Mouse (Mus musculus) cerebellum, adult 9-11 months (tissue): Measurements from ENCODE around the gene Zdhhc25.
A peak's percentile ranks its signal among the peaks of the same experiment; 100 is the strongest.

ENCODE experiments used
- DNase-seq: peaks from one replicate; pipeline ENCODE4 v3.0.0; 2022

Zdhhc25 gene

DNA sequence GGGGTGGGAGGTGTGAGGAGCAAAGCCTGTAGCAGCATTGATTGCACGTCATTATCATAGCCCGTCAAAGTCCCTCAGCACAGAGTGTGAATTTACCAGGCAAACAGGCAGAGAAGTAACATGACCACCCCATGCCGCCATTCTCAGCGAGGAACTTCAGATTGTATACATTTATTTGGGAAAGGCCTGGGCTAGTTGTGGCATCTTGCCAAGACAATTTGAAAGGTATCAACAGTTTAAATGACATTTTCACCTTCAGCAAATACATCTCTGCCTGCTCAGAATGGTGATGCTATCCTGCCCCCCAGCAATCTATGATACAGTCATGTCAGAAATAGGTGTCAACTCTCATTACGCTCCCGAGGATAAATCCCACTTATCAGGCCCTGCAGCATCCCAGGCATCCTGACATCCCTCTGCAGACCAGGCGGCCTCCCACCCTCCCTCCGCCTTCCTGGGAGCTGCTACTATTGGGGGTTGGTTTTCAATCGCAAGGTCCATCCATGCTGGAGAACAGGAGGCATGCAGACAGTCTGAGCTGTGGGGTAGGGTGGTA, 28.8 kb downstream of the Zdhhc25 start:
- no peak for DNase-seq

DNA sequence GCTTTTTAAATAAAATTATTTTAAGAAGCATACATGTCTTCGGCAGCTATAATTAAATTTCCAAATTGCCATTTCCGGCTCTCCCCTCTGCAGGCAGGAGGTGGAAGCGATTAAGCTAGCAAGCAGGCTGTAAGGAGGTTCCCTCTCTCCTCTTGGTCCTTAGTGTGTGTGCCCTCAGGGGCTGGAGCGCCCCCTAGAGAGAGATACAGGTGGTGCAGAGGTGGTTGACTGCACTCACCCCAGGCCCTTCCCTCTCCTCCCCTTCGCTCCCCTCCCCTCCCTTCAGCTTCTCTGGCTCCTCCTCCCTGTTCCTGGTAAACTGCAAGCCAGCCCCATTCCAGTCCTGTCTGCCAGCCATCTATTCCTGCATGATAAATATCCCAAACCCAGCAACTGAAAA, 35.1 kb downstream of the Zdhhc25 start:
- DNase-seq: no peak

DNA sequence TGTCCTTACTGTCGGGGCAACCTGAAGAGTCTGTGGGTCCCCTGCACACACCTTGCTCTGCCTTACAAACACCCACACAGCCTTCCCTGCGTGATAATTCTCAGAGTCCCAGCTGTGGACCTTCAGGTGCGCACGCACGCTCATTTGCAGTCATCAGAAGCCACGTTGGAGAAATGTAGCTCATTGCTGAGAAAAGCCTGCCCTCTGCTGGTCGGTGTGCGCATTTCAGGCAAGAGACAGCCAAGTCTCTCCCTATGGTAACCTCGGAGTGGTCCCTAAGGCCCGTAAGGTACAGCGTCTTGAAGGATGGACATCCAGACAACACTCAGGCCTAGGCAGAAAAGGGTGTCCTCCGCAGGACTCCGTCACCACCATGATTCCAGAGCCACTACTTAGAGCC, 50.9 kb downstream of the Zdhhc25 start:
- peak; percentile 84 for DNase-seq
